Mouse (Mus musculus) intestine, embryonic 15.5 days (tissue): Measurements from ENCODE around the gene Gm10644. TPM values are rescaled to one million over a fixed set of nuclear protein-coding genes. Genes with fewer than 3 reads are reported as not detected.

Source experiments
- ATAC-seq: fragments of 200-750 bp; cut with Nextera tagmentation; 2 replicates; pipeline ENCODE4 v1.8.0; 2017; ENCODE audit warnings: moderate TSS enrichment, moderate library complexity
- H3K27ac ChIP-seq: fragments of 300-500 bp; sonication (generic); 2 replicates; pipeline ENCODE4 v1.5.1; 2015; ENCODE audit warnings: mild to moderate bottlenecking, inconsistent platforms
- H3K27me3 ChIP-seq: fragments of 300-500 bp; sonication (generic); replicated peaks from 2 replicates; pipeline ENCODE4 v1.6.1; 2015; ENCODE audit warnings: inconsistent platforms
- H3K36me3 ChIP-seq: fragments of 300-500 bp; sonication (generic); 2 replicates; pipeline ENCODE4 v1.6.1; 2015; ENCODE audit warnings: inconsistent platforms
- H3K4me1 ChIP-seq: fragments of 300-500 bp; sonication (generic); replicated peaks from 2 replicates; pipeline ENCODE4 v1.6.1; 2015; ENCODE audit warnings: inconsistent platforms
- H3K4me2 ChIP-seq: fragments of 300-500 bp; sonication (generic); replicated peaks from 2 replicates; pipeline ENCODE4 v1.6.1; 2015; ENCODE audit warnings: mild to moderate bottlenecking, inconsistent platforms
- H3K4me3 ChIP-seq: fragments of 300-500 bp; sonication (generic); replicated peaks from 2 replicates; pipeline ENCODE4 v1.5.1; 2015; ENCODE audit warnings: inconsistent platforms
- H3K9ac ChIP-seq: fragments of 300-500 bp; sonication (generic); 2 replicates; pipeline ENCODE4 v1.6.1; 2015; ENCODE audit warnings: inconsistent platforms
- H3K9me3 ChIP-seq: fragments of 300-500 bp; sonication (generic); 2 replicates; pipeline ENCODE4 v1.6.1; 2016; ENCODE audit warnings: inconsistent platforms
- WGBS: fragments of 180-500 bp; shearing (Covaris S2); methylation state at CpG from one replicate; pipeline ENCODE4 v1.1.7; 2015; 5-methylcytosine and 5-hydroxymethylcytosine counted together
- polyA plus RNA-seq: library from polyadenylated mRNA; unstranded; fragments of >200 nt; fragmentation: Nextera tagmentation; extraction: Ambion mirVana; gene quantifications from 2 replicates; pipeline ENCODE4 v1.2.1, GENCODE M21; 2015

Gm10644 gene
- polyA plus RNA-seq, 1 experiment from 2014 or later: 0.44 TPM

DNA sequence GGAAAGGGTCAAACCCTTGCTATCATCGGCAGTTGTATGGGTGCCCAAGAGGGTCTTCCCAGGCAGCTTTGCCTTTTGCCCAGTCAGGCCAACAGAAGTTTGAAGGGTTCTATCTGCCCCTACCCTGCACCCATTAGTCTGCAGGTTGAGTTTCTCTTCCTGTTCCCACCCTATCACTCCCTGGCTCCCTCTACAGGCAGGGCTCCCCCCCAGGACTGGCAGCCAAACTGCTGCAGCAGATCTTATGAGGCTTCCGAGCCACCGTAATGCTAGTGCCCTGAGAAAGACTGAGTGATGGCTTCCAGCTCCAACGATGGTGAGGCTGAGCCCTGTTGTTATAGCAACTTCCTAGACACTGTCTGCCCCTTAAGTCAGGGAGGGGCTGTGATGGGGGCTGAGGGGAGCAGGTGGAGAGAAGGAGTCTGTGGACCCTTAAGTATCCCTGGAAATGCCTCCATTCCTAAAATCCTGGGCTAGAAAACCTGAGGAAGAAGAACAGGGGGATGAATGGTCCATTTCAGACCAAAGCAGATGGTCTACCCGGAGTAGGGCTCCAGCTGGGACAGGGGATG, 21.9 kb upstream of the Gm10644 start:
- no peak overlapping the region for H3K27ac ChIP-seq
- ATAC-seq: no peak
- H3K36me3 ChIP-seq: peaks cover 12% of the 10 kb centered on the region
- no peak overlapping the region for H3K9ac ChIP-seq
- H3K9me3 ChIP-seq: no peaks in the 10 kb centered on the region
- H3K4me1 ChIP-seq: peaks cover 32% of the 10 kb centered on the region
- H3K4me2 ChIP-seq: no peak overlapping the region
- no peak overlapping the region for H3K4me3 ChIP-seq
- WGBS: 77% methylated on average over 5 of the region's 5 CpGs
- H3K27me3 ChIP-seq: no peaks in the 10 kb centered on the region

DNA sequence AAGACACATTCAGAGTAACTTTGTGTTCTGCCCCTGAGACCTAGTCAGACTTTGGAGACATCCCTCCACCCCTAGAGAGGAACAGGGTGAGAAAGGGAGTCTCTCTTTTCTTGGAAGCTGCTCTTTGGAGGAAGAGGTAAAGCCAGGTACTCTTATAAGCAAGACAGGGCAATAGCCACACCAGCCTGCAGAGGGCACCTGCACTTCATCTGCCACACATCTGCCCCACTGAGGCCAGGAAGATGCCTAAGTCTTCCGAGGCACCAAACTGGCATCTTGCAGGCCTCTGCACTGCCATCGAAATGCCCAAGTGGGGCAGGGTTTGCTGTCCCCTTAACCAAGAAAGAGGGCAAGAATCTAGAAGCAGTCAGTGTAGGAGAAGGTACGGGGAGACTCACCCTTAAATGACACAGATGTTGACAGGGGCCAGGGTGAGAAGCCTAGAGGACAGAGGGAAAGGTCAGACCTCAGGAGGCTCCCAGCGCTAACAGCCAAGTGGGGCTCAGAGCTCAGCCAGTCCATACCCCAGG, 21.2 kb upstream of the Gm10644 start:
- Histone ChIP-seq H3K27me3 (no peaks in the 10 kb centered on the region), H3K4me1 (peaks cover 38% of the 10 kb centered on the region), H3K36me3 (peaks cover 6% of the 10 kb centered on the region), H3K27ac (no peak overlapping the region), H3K9ac (no peak overlapping the region), H3K4me3 (no peak overlapping the region), H3K4me2 (no peak overlapping the region), H3K9me3 (no peaks in the 10 kb centered on the region)
- no peak for ATAC-seq
- WGBS: 84% methylated on average over 4 of the region's 4 CpGs

DNA sequence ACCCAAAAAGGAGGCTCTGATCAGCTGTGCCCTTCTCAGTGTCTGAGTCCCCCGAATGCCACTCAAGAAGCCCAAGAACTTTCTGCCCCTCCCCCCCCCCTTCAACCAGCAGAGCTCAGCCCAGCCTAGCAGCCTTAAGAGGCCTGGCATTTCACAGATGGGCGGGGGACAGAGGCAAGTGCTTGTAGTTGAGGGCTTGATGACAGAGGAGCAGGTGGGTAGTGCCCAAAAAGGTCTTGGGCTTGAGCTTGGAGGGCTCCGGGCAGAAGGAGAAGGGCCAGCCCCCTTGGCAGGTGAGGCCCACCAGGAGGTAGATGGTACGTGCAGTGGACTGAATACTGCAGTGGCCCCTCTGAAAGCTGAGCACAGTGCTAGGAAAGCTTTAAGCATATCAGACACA, 19.5 kb upstream of the Gm10644 start:
- Histone ChIP-seq H3K4me1 (peaks cover 38% of the 10 kb centered on the region), H3K9me3 (no peaks in the 10 kb centered on the region), H3K36me3 (no peaks in the 10 kb centered on the region), H3K27ac (no peak overlapping the region), H3K4me3 (no peak overlapping the region), H3K9ac (no peak overlapping the region), H3K27me3 (no peaks in the 10 kb centered on the region), H3K4me2 (peak overlapping the region; percentile 86)
- WGBS: 82% methylated on average over 4 of the region's 4 CpGs
- no peak for ATAC-seq

DNA sequence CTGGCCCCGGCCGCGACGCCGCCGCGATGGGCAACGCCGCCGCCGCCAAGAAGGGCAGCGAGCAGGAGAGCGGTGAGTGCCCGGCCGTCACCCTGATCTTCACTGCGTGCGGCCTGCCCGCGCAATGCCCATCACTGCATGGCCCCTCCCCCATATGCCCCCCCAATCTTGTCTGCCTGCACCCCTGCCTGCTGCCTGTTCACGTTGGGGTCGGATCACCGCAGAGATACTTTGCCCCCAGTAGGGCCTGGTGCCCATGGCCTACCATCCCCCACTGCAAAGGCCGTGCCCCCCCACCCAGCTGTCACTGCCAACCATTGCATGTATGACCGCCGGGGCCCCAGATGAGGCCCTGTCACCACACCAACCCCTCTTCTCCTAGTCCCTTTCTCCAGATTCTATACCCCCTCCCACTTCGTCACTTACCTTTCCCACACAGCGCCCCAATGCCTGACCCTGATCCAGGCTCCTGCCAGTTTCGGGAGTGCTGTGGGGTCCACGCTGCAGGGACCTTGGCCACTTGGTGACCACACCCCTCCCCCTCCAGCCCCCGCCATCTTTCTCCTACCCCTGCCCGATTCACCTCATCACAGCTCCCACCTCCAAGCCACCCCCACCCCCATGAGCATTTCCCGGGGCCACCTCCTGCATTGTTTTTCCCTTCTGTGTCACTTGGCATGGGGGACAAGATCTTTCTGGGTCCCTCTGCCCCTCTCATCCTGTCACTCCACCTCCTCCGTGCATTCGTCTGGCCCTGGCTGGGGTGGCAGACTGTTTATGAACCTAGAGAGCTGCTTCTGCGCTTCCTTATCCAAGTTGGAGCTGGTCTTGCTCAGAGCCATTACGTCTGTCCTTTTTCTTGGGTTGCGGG, 18.4 kb upstream of the Gm10644 start:
- Histone ChIP-seq H3K27me3 (no peaks in the 10 kb centered on the region), H3K36me3 (peaks cover 5% of the 10 kb centered on the region; the same call in 1 of the 2 replicates), H3K4me3 (peak overlapping the region; percentile 99), H3K4me1 (peaks cover 38% of the 10 kb centered on the region), H3K9me3 (no peaks in the 10 kb centered on the region), H3K9ac (peak overlapping the region; percentile 89), H3K4me2 (peak overlapping the region; percentile 86), H3K27ac (peak overlapping the region; percentile 77; the same call in 1 of the 2 replicates)
- ATAC-seq: peak; percentile 44; the same call in 1 of the 2 replicates
- WGBS: 2% methylated on average over 37 of the region's 37 CpGs

DNA sequence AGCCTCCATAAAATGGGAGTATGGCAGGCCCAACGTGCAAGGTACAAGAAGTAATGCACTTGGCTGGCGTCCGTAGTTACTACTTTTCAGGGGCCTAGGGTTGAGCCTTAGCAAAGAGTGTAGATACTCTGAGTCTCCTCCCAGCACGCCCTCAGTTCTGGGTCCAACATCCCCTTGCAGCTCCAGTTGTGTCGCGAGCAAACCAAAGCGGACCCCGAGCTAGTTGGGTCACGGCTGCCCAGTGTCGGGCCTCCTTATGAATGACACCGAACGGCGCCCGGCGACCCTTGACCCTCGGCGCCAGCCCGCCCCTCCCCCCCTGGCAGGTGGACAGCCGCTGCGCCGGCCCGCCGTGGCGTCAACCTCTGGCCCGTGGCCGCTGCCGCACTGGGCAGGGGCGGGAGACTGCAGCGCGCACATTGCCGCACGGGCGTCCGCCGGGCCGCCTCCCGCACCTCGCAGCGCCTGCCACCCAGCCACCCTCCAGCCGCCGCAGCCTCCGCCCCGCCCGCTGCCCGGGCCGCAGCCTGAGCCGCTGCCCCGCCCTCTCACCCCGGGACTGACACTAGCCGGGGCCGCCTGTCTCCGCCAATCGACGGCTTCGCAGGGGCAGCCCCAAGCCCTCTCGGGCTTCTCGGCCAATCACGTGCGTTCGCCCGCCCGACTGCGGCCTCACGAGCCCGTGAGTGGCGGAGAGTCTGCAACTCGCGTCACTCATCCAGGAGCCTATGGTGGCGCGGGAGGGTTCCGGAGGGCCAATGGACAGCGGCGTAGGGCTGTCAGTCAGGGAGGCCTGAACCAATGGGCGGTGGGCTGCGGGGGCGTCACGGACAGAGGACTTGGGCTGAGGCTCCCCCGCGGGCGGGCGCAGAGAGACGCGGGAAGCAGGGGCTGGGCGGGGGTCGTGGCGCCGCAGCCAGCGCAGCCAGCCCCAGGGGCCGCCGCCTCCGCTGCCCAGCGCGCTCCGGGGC, 17.4 kb upstream of the Gm10644 start, which contains the start of gene Prkaca:
Gene Prkaca (plus strand): TSS at position 844 of the 971 bp plus-strand sequence.
- peak within 1 kb of the TSS; percentile 99 for H3K4me3 ChIP-seq
- under 1% methylated on average over 87 of the region's 94 CpGs for WGBS

DNA sequence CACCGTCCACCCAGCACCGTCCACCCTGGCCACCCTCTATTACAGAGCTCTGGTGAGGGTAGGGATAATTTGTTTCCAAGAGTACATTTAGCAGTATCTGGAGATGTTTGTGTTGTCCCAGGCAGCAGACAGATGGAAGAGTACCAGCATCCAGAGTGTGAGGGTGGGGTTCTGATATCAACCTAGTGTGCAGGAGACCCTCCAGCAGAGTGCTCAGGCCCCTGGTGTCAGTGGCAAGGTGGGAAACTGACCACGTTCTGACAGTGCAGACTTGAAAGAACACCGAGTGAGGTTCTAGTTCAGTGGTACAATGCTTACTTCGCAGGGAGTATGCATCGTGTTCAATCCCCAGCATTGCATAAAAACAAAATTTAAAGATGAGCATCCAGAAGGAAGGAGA, 16.7 kb upstream of the Gm10644 start:
- Histone ChIP-seq H3K4me2 (peak overlapping the region; percentile 80), H3K4me3 (peak overlapping the region; percentile 99), H3K27ac (0 out of 2 replicates have a peak overlapping the region, but pooled peaks have one; percentile 78), H3K9ac (peak overlapping the region; percentile 68; the same call in 1 of the 2 replicates), H3K36me3 (peaks cover 13% of the 10 kb centered on the region; the same call in 1 of the 2 replicates), H3K27me3 (no peaks in the 10 kb centered on the region), H3K4me1 (peaks cover 24% of the 10 kb centered on the region), H3K9me3 (no peaks in the 10 kb centered on the region)
- ATAC-seq: no peak
- WGBS: 77% methylated on average over 6 of the region's 6 CpGs

More for the DNA sequence above, 17.4 kb upstream of the Gm10644 start, which contains the start of gene Prkaca:
- Histone ChIP-seq H3K9me3 (no peaks in the 10 kb centered on the region), H3K27me3 (no peaks in the 10 kb centered on the region), H3K9ac (peak within 1 kb of the TSS; percentile 89), H3K4me1 (peaks cover 32% of the 10 kb centered on the region), H3K36me3 (peaks cover 13% of the 10 kb centered on the region; the same call in 1 of the 2 replicates), H3K4me2 (peak within 1 kb of the TSS; percentile 86), H3K27ac (peak within 1 kb of the TSS; percentile 78)
- peak; percentile 99 for ATAC-seq

DNA sequence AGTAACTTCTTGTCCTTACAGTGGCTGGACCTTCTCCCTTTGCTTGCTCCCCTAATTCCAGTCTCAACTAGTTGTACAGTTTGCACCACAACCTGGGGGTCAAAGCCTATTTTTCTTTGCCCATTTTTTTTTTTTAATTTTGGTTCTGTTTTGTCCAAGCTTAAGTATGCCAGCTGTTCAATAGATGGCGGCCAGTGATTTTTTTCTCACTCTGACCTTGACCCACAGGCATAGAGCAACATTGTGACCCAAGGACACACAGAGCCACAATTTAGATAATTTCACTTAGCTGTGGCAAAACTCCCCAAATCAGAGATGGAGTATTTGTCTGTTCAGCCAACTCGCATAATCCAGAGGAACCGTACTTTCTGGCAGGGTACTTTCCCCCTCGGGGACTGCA, 16.1 kb upstream of the Gm10644 start:
- Histone ChIP-seq H3K9me3 (no peaks in the 10 kb centered on the region), H3K4me2 (no peak overlapping the region), H3K36me3 (peaks cover 13% of the 10 kb centered on the region; the same call in 1 of the 2 replicates), H3K4me3 (no peak overlapping the region), H3K4me1 (peaks cover 22% of the 10 kb centered on the region), H3K27me3 (no peaks in the 10 kb centered on the region), H3K9ac (no peak overlapping the region), H3K27ac (no peak overlapping the region)
- ATAC-seq: no peak
- WGBS: 91% methylated on average over 4 of the region's 4 CpGs

DNA sequence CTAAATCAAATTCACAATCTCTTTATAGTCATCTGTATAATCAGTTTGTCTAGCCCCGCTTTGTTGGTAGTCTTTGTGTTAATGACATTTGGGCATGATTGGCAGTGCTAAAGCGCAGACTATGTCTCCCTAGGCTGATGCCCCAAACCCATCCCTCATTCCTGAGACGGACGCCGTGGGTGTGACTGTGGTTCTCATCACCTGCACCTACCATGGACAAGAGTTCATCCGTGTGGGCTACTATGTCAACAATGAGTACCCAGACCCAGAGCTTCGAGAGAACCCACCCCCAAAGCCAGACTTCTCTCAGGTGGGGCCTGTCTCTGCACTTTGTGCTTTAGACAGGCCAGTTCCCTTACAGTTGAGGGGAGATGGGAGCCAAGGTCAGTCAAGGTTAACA, 12.7 kb upstream of the Gm10644 start:
- no peaks in the 10 kb centered on the region for H3K27me3 ChIP-seq
- no peak for ATAC-seq
- no peak overlapping the region for H3K27ac ChIP-seq
- H3K4me3 ChIP-seq: no peak overlapping the region
- H3K36me3 ChIP-seq: peaks cover 13% of the 10 kb centered on the region; the same call in 1 of the 2 replicates
- 93% methylated on average over 7 of the region's 7 CpGs for WGBS
- H3K4me2 ChIP-seq: no peak overlapping the region
- no peak overlapping the region for H3K9ac ChIP-seq
- H3K4me1 ChIP-seq: peaks cover 8% of the 10 kb centered on the region; the same call in 1 of the 2 replicates
- H3K9me3 ChIP-seq: no peaks in the 10 kb centered on the region

DNA sequence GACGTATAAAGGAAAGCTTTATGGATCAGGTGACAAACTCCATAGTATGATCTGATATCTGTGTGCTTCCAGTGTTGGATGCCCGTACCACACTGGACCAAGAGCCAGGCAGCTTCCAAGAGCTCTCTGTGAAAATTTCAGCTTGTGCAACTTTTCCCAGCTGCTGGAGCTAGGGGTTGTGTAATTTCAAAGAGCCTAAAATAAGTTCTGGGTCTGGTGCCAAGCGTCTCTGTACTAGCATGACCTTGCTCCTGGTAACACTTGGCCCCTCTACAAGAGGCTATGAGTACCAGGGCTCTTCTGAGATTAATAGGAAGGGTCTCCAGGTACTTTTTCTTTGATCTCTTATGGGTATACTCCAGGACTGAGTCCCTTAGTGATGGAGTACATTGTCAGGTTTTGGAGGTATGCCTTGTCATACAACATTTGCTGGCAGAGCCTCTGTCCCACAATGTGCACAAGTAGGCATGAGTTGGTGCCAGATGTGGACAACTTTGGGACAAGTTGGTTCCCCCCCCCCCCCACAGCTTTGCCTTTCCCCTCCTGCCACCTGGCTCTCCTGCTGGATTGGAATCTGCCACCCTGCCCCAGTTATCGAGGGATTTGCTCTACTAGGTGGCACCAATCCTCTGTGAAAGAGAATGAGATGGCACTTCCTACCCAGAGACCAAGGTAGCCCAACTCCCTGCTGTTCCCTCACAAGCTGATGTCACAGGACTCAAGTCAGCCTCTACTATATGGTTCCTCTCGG, 9.2 kb upstream of the Gm10644 start:
- WGBS: 88% methylated on average over 5 of the region's 5 CpGs

DNA sequence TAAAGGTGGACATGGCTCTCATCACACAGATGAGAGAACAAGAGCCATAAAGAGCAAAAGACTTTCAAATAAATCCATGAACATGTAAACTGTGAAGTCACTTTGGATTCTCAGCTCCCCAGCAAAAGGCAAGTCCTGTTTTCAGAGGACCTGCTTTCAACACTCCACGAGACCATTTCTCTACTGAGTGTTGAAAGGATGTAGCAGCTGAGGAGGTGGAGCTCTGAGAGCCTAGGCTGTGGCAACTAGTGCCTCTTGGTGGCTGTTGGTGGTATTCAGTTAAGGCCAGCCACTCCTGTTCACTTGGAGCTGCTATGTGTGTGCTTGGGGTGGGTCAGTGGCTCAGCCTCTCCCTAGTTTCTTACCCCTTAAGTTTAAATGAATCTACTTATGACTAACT, 1.8 kb upstream of the Gm10644 start:
- H3K27ac ChIP-seq: no peak overlapping the region
- peaks cover 11% of the 10 kb centered on the region for H3K4me1 ChIP-seq
- no peaks in the 10 kb centered on the region for H3K9me3 ChIP-seq
- no peak for ATAC-seq
- H3K9ac ChIP-seq: peak overlapping the region; percentile 73
- no peaks in the 10 kb centered on the region for H3K36me3 ChIP-seq
- H3K4me3 ChIP-seq: peak overlapping the region; percentile 73
- no peaks in the 10 kb centered on the region for H3K27me3 ChIP-seq
- WGBS: 29% methylated on average over 1 of the region's 1 CpGs
- peak overlapping the region; percentile 90 for H3K4me2 ChIP-seq

More for the DNA sequence above, 9.2 kb upstream of the Gm10644 start:
- Histone ChIP-seq H3K4me2 (no peak overlapping the region), H3K27me3 (no peaks in the 10 kb centered on the region), H3K27ac (no peak overlapping the region), H3K36me3 (peaks cover 11% of the 10 kb centered on the region; the same call in 1 of the 2 replicates), H3K9ac (no peak overlapping the region), H3K4me1 (no peaks in the 10 kb centered on the region), H3K4me3 (no peak overlapping the region), H3K9me3 (no peaks in the 10 kb centered on the region)
- no peak for ATAC-seq

DNA sequence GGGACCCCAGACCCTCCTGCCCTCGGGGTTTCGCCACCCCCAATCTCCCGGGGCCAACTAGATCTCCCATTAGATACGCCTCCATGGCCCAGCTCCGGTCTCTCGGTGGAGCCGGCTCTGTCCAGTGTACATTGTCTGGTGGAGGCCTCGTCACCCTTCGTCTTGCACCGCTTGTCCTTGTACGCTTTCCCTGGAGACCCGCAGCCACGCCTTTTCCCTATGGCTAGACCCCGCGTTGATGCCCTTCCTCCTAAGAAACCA, 883 bp upstream of the Gm10644 start:
- 1% methylated on average over 15 of the region's 15 CpGs for WGBS
- ATAC-seq: no peak
- no peak overlapping the region for H3K27ac ChIP-seq

More for the DNA sequence above, 883 bp upstream of the Gm10644 start:
- H3K9ac ChIP-seq: peak overlapping the region; percentile 73
- H3K27me3 ChIP-seq: no peaks in the 10 kb centered on the region
- no peaks in the 10 kb centered on the region for H3K9me3 ChIP-seq
- H3K4me2 ChIP-seq: peak overlapping the region; percentile 90
- peaks cover 11% of the 10 kb centered on the region for H3K4me1 ChIP-seq
- H3K4me3 ChIP-seq: peak overlapping the region; percentile 73
- H3K36me3 ChIP-seq: no peaks in the 10 kb centered on the region
